Mouse (Mus musculus): ENCODE results near the gene Erc2. TPM values are rescaled to one million over a fixed set of nuclear protein-coding genes. Genes with fewer than 3 reads are reported as not detected.

The Erc2 gene
- total and polyA plus RNA-seq, 2 experiments from 2014 or later = 94.0 to 119 TPM

DNA sequence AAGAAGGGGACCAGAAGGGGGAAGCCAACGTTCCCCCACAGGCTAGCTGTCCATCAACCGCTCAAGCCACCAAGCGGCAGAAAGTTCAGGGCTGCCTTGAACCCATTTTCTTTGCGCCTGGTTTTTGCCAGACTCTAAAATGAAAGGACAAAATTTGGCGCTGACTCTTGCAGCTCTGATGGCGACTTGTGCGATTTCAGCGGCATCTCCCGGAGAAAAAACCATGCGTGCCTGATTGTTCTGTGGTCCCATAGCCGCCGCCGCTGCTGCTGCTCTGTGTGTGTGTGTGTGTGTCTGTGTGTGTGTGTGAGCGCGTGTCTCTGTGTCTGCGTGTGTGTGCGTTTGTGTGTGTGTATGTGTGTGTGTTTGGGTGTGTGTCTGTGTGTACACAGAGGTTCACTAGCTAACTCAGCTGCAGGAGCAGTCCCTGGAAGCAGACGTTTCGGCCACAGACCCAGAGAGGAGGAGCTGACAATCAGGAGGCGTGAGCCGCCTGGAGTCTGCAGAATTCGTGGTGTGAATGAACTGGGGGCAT, 882.9 kb downstream of the Erc2 start:
- DNase-seq (ENCODE audit: low spot score) (peak; percentile 62), ATAC-seq (ENCODE audit: low FRiP score) (peak; percentile 55; the same call in 1 of the 2 replicates)
- H3K4me1 ChIP-seq (ENCODE audit: insufficient read depth, low read length) = 0 out of 2 replicates have a peak, but pooled peaks cover 2% of the 10 kb centered on the region
- peak overlapping the region; percentile 62 for H3K27ac ChIP-seq (ENCODE audit: low read depth, low read length)
- H3K4me2 ChIP-seq (ENCODE audit: low read depth, low read length, poor library complexity, severe bottlenecking) = peak overlapping the region; percentile 92
- no peak for TF ChIP-seq CTCF (IDR thresholded peaks at IDR 0.05)
- 0% methylated on average over 22 of the region's 22 CpGs for WGBS
- H3K27me3 ChIP-seq (ENCODE audit: insufficient read depth, low read length) = peaks cover 36% of the 10 kb centered on the region
- H3K9me3 ChIP-seq (ENCODE audit: low read length) = no peaks in the 10 kb centered on the region
- H3K9ac ChIP-seq (replicated peaks; ENCODE audit: low read length, poor library complexity, severe bottlenecking) = peak overlapping the region; percentile 54
- peak overlapping the region; percentile 54 for H3K4me3 ChIP-seq (ENCODE audit: low read depth, low read length)
- H3K36me3 ChIP-seq (ENCODE audit: insufficient read depth, low read length) = no peaks in the 10 kb centered on the region

- Histone ChIP-seq H3K36me3 (ENCODE audit: insufficient read depth, low read length) (no peaks in the 10 kb centered on the region), H3K27me3 (ENCODE audit: insufficient read depth, low read length) (peaks cover 33% of the 10 kb centered on the region), H3K27ac (ENCODE audit: low read depth, low read length) (no peak overlapping the region), H3K4me2 (ENCODE audit: low read depth, low read length, poor library complexity, severe bottlenecking) (peak overlapping the region; percentile 92), H3K9me3 (ENCODE audit: low read length) (no peaks in the 10 kb centered on the region), H3K4me1 (ENCODE audit: insufficient read depth, low read length) (0 out of 2 replicates have a peak, but pooled peaks cover 3% of the 10 kb centered on the region), H3K9ac (replicated peaks; ENCODE audit: low read length, poor library complexity, severe bottlenecking) (peak overlapping the region; percentile 54; the same call in 1 of the 2 replicates), H3K4me3 (ENCODE audit: low read depth, low read length) (peak overlapping the region; percentile 54)
- no peak for TF ChIP-seq CTCF (IDR thresholded peaks at IDR 0.05)
- ATAC-seq (ENCODE audit: low FRiP score) = no peak
- peak; percentile 35 for DNase-seq (ENCODE audit: low spot score)
- under 1% methylated on average over 62 of the region's 62 CpGs for WGBS
These were observed 883.6 kb downstream of the Erc2 start for GRCm38 (mm10) chr14:28505586-28506375.

DNA sequence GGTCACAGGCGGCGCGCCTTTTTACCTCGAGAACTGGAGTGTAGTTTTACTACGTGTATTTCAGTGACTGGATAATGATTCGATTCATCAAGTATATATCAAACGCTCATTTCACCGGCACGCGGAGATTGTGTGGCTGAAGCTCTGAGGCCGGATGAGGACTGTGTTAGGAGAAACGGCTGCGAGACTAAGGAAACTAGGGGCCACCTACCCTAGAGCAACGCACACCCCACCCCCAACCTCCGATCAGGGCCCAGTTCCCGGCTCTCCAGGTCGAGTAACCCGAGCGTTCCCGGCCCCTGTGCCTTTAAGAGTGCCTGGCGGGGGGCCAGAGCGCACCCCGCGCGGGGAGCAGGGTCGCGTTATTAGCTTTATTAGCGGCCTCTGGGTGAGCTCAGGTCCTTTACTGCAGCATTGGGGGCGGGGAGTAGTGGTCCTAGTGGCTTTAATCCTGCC, 884.2 kb downstream of the Erc2 start:
- Histone ChIP-seq H3K9ac (replicated peaks; ENCODE audit: low read length, poor library complexity, severe bottlenecking) (no peak overlapping the region), H3K4me3 (ENCODE audit: low read depth, low read length) (peak overlapping the region; percentile 54), H3K4me1 (ENCODE audit: insufficient read depth, low read length) (0 out of 2 replicates have a peak, but pooled peaks cover 7% of the 10 kb centered on the region), H3K27ac (ENCODE audit: low read depth, low read length) (no peak overlapping the region), H3K36me3 (ENCODE audit: insufficient read depth, low read length) (no peaks in the 10 kb centered on the region), H3K9me3 (ENCODE audit: low read length) (no peaks in the 10 kb centered on the region), H3K4me2 (ENCODE audit: low read depth, low read length, poor library complexity, severe bottlenecking) (peak overlapping the region; percentile 92), H3K27me3 (ENCODE audit: insufficient read depth, low read length) (peaks cover 33% of the 10 kb centered on the region)
- under 1% methylated on average over 29 of the region's 29 CpGs for WGBS
- DNase-seq (ENCODE audit: low spot score) (peak; percentile 52), ATAC-seq (ENCODE audit: low FRiP score) (no peak)
- TF ChIP-seq CTCF (IDR thresholded peaks at IDR 0.05) = no peak

DNA sequence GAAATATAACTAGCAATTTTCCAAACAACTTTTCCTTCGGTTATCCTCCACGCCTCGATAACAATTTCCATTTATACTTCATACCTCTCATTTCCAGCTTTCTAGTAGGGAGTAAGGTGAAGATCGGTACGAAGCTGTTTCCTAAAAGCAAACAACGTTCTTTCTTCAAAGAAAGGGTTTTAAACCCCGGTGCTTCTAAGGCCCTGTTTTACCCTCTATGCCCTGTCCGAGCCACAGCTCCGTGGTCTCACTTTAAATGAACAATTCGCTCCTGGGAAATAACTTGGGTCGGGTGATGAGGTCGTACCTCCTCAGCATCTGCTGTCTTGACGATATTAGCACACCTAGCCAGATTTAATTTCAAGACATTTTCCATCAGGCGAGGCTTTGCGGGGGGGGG, 884.8 kb downstream of the Erc2 start:
- DNase-seq (ENCODE audit: low spot score) (no peak), ATAC-seq (ENCODE audit: low FRiP score) (no peak)
- 1% methylated on average over 15 of the region's 15 CpGs for WGBS
- peaks cover 34% of the 10 kb centered on the region for H3K27me3 ChIP-seq (ENCODE audit: insufficient read depth, low read length)
- peak overlapping the region; percentile 54 for H3K4me3 ChIP-seq (ENCODE audit: low read depth, low read length)
- no peak for TF ChIP-seq CTCF (IDR thresholded peaks at IDR 0.05)
- peak overlapping the region; percentile 92 for H3K4me2 ChIP-seq (ENCODE audit: low read depth, low read length, poor library complexity, severe bottlenecking)
- H3K27ac ChIP-seq (ENCODE audit: low read depth, low read length) = no peak overlapping the region
- no peaks in the 10 kb centered on the region for H3K36me3 ChIP-seq (ENCODE audit: insufficient read depth, low read length)
- H3K9me3 ChIP-seq (ENCODE audit: low read length) = no peaks in the 10 kb centered on the region
- H3K9ac ChIP-seq (replicated peaks; ENCODE audit: low read length, poor library complexity, severe bottlenecking) = no peak overlapping the region
- 0 out of 2 replicates have a peak, but pooled peaks cover 7% of the 10 kb centered on the region for H3K4me1 ChIP-seq (ENCODE audit: insufficient read depth, low read length)

DNA sequence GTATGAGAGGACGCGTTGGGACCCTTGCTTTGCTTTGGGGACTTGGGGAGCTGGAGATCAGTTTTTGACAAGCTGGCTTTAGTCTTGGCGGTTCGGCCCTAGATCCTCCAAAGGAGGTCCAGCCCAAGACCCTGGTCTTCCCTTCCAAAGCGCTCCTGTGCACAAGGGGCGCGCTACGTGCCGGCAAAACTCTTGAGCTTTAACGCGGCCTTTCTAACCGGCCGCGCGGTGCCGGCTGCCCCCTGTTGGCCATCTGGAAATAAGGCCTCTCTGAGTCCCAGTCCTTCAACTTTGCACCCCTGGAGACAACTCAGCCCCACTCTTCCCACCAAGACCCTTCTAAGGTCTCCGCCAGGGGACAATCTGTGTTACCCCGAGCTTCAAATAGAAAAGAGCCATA, 885.2 kb downstream of the Erc2 start:
- DNase-seq (ENCODE audit: low spot score) = peak; percentile 83
- Histone ChIP-seq H3K9me3 (ENCODE audit: low read length) (no peaks in the 10 kb centered on the region), H3K9ac (replicated peaks; ENCODE audit: low read length, poor library complexity, severe bottlenecking) (no peak overlapping the region), H3K27ac (ENCODE audit: low read depth, low read length) (no peak overlapping the region), H3K36me3 (ENCODE audit: insufficient read depth, low read length) (no peaks in the 10 kb centered on the region), H3K27me3 (ENCODE audit: insufficient read depth, low read length) (peaks cover 34% of the 10 kb centered on the region), H3K4me3 (ENCODE audit: low read depth, low read length) (peak overlapping the region; percentile 54), H3K4me1 (ENCODE audit: insufficient read depth, low read length) (0 out of 2 replicates have a peak, but pooled peaks cover 7% of the 10 kb centered on the region), H3K4me2 (ENCODE audit: low read depth, low read length, poor library complexity, severe bottlenecking) (peak overlapping the region; percentile 92)
- TF ChIP-seq CTCF (IDR thresholded peaks at IDR 0.05) = peak; percentile 83
- 1% methylated on average over 18 of the region's 18 CpGs for WGBS
- no peak for ATAC-seq (ENCODE audit: low FRiP score)

All from midbrain, postnatal 0 days (tissue).